Mouse (Mus musculus) spleen, postnatal 10 days (tissue): ENCODE results near the gene Zfp358.

Source experiments
- DNase-seq, 2 experiments: peaks; one replicate each; pipeline ENCODE4 v3.0.0; 2021 to 2022; ENCODE audit warnings: low spot score in 2 of 2

Gene Zfp358

GRCm38 (mm10) chr8:3499751-3500150 is 6.8 kb downstream of the Zfp358 start:
- no peak for DNase-seq

GRCm38 (mm10) chr8:3500235-3501090 is 7.5 kb downstream of the Zfp358 start, which contains the start of gene Mcoln1:
Gene Mcoln1, plus strand, starts transcription at chr8:3500457.
- peak; percentile 98 for DNase-seq

- no peak for DNase-seq
Measured at GRCm38 (mm10) chr8:3502217-3502616, 9.3 kb downstream of the Zfp358 start.

- DNase-seq, result no peak
Measured at GRCm38 (mm10) chr8:3507979-3508754, 15.2 kb downstream of the Zfp358 start.

GRCm38 (mm10) chr8:3514681-3515247 is 21.8 kb downstream of the Zfp358 start:
- no peak for DNase-seq

GRCm38 (mm10) chr8:3515260-3515671 is 22.3 kb downstream of the Zfp358 start, which contains the start of gene Pnpla6:
Gene Pnpla6, plus strand, starts transcription at chr8:3515384.
- DNase-seq, result peak; percentile 82 to 92

GRCm38 (mm10) chr8:3515771-3516417 is 23.0 kb downstream of the Zfp358 start:
- peak in 1 of 2 experiments; percentile 36 for DNase-seq

- DNase-seq, result peak; percentile 96
Measured at GRCm38 (mm10) chr8:3516450-3517116, 23.6 kb downstream of the Zfp358 start.

GRCm38 (mm10) chr8:3517117-3517495 is 24.2 kb downstream of the Zfp358 start:
- no peak for DNase-seq

GRCm38 (mm10) chr8:3522007-3522697 is 29.2 kb downstream of the Zfp358 start:
- DNase-seq, result peak; percentile 79 to 80

GRCm38 (mm10) chr8:3530816-3531215 is 37.9 kb downstream of the Zfp358 start:
- no peak for DNase-seq

GRCm38 (mm10) chr8:3531936-3532335 is 39.0 kb downstream of the Zfp358 start:
- DNase-seq, result no peak

- peak; percentile 35 to 77 for DNase-seq
Measured at GRCm38 (mm10) chr8:3536053-3536841, 43.3 kb downstream of the Zfp358 start.

GRCm38 (mm10) chr8:3536940-3537339 is 44.0 kb downstream of the Zfp358 start:
- no peak for DNase-seq

GRCm38 (mm10) chr8:3537666-3538065 is 44.7 kb downstream of the Zfp358 start:
- no peak for DNase-seq

GRCm38 (mm10) chr8:3539146-3539545 is 46.2 kb downstream of the Zfp358 start:
- no peak for DNase-seq

- DNase-seq, result no peak
Measured at GRCm38 (mm10) chr8:3540076-3540475, 47.1 kb downstream of the Zfp358 start.

- DNase-seq, result no peak
Measured at GRCm38 (mm10) chr8:3546511-3546910, 53.6 kb downstream of the Zfp358 start.
